Mouse (Mus musculus) G1E (cell line): ENCODE measurements around the gene Twf2.

Source experiments
- CTCF ChIP-seq: IDR thresholded peaks from 2 replicates; pipeline ENCODE4 v1.5.1; 2012; ENCODE audit warnings: low read depth, low read length, inconsistent platforms, mixed read lengths
- GATA1 ChIP-seq: IDR thresholded peaks from 2 replicates; pipeline ENCODE4 v1.6.1; 2012; ENCODE audit warnings: borderline replicate concordance, low read length, inconsistent platforms, mixed read lengths
- POLR2AphosphoS5 ChIP-seq: IDR thresholded peaks from 2 replicates; pipeline ENCODE4 v1.6.1; 2012; ENCODE audit warnings: low read depth, low read length, inconsistent platforms; ENCODE audit not compliant: insufficient replicate concordance
- TAL1 ChIP-seq: conservative IDR thresholded peaks from 2 replicates; pipeline ENCODE4 v1.6.1; 2012; ENCODE audit warnings: low read depth, low read length, inconsistent platforms, mixed read lengths

GRCm38 (mm10) chr9:106171346-106172158 is 31.4 kb upstream of the Twf2 start:
- TF ChIP-seq CTCF (no peak), GATA1 (no peak), POLR2AphosphoS5 (no peak), TAL1 (no peak)
